Mouse (Mus musculus) testis, adult 2 months (tissue): Measurements from ENCODE around the gene Irx2. TPM values are rescaled to one million over a fixed set of nuclear protein-coding genes. Genes with fewer than 3 reads are reported as not detected.

Experiments used
- H3K27ac ChIP-seq: fragments of 200-500 bp; 2 replicates; pipeline ENCODE4 v1.5.1; 2012; ENCODE audit warnings: low read depth, low read length; ENCODE audit not compliant: control insufficient read depth, insufficient read depth
- H3K27me3 ChIP-seq: fragments of 200-500 bp; 2 replicates; pipeline ENCODE4 v1.6.1; 2012; ENCODE audit warnings: mild to moderate bottlenecking, low read length, moderate library complexity; ENCODE audit not compliant: control insufficient read depth, insufficient read depth
- H3K36me3 ChIP-seq: fragments of 200-500 bp; 2 replicates; pipeline ENCODE4 v1.6.1; 2012; ENCODE audit warnings: mild to moderate bottlenecking, low read length; ENCODE audit not compliant: control insufficient read depth, insufficient read depth
- H3K4me1 ChIP-seq: fragments of 200-500 bp; 2 replicates; pipeline ENCODE4 v1.6.1; 2012; ENCODE audit warnings: low read length; ENCODE audit not compliant: control insufficient read depth, insufficient read depth
- H3K4me3 ChIP-seq: fragments of 200-500 bp; 2 replicates; pipeline ENCODE4 v1.5.1; 2012; ENCODE audit warnings: low read depth, mild to moderate bottlenecking, low read length, moderate library complexity, mixed read lengths; ENCODE audit not compliant: control insufficient read depth
- CTCF ChIP-seq: fragments of 200-500 bp; IDR thresholded peaks from 2 replicates; pipeline ENCODE4 v1.5.1; 2012; ENCODE audit warnings: low read depth, mild to moderate bottlenecking, inconsistent platforms, low read length, moderate library complexity; ENCODE audit not compliant: control insufficient read depth, insufficient read depth, insufficient replicate concordance
- POLR2A ChIP-seq: fragments of 200-500 bp; IDR thresholded peaks from 2 replicates; pipeline ENCODE4 v1.6.1; 2012; ENCODE audit warnings: low read depth, mild to moderate bottlenecking, inconsistent platforms, low read length, moderate library complexity; ENCODE audit not compliant: control insufficient read depth
- polyA plus RNA-seq: library from polyadenylated mRNA; depleted of rRNA; stranded (reverse); fragments of >200 nt; gene quantifications from 2 replicates; pipeline ENCODE4 v1.2.3, GENCODE M21; 2012

The Irx2 gene
- polyA plus RNA-seq, 1 experiment: 2.7 TPM

- no peaks in the 10 kb centered on the region; the same call in 1 of the 2 replicates for H3K27me3 ChIP-seq
- peaks cover 26% of the 10 kb centered on the region for H3K4me1 ChIP-seq
- TF ChIP-seq CTCF (no peak), POLR2A (no peak)
- H3K4me3 ChIP-seq: peak overlapping the region; percentile 57
- no peak overlapping the region for H3K27ac ChIP-seq
- H3K36me3 ChIP-seq: no peaks in the 10 kb centered on the region
These were observed 2.1 kb downstream of the Irx2 start for GRCm38 (mm10) chr13:72630501-72631372.

GRCm38 (mm10) chr13:72631373-72632021 is 2.9 kb downstream of the Irx2 start:
- H3K27ac ChIP-seq: no peak overlapping the region
- H3K4me3 ChIP-seq: peak overlapping the region; percentile 15
- no peaks in the 10 kb centered on the region; the same call in 1 of the 2 replicates for H3K27me3 ChIP-seq
- H3K4me1 ChIP-seq: peaks cover 26% of the 10 kb centered on the region
- no peak for TF ChIP-seq CTCF
- TF ChIP-seq POLR2A: no peak
- no peaks in the 10 kb centered on the region for H3K36me3 ChIP-seq

- Histone ChIP-seq H3K4me3 (no peak overlapping the region), H3K4me1 (peaks cover 23% of the 10 kb centered on the region), H3K27me3 (no peaks in the 10 kb centered on the region; the same call in 1 of the 2 replicates), H3K36me3 (no peaks in the 10 kb centered on the region), H3K27ac (no peak overlapping the region)
- TF ChIP-seq POLR2A (no peak), CTCF (no peak)
These were observed 3.7 kb downstream of the Irx2 start for GRCm38 (mm10) chr13:72632361-72632760.

GRCm38 (mm10) chr13:72633097-72633496 is 4.5 kb downstream of the Irx2 start:
- no peak for TF ChIP-seq POLR2A
- TF ChIP-seq CTCF: no peak
- no peaks in the 10 kb centered on the region; the same call in 1 of the 2 replicates for H3K27me3 ChIP-seq
- H3K4me3 ChIP-seq: no peak overlapping the region
- H3K4me1 ChIP-seq: peaks cover 17% of the 10 kb centered on the region
- H3K27ac ChIP-seq: no peak overlapping the region
- no peaks in the 10 kb centered on the region for H3K36me3 ChIP-seq

GRCm38 (mm10) chr13:72634752-72635315 is 6.2 kb downstream of the Irx2 start:
- no peak overlapping the region for H3K4me3 ChIP-seq
- H3K4me1 ChIP-seq: peaks cover 7% of the 10 kb centered on the region
- TF ChIP-seq CTCF (no peak), POLR2A (no peak)
- no peaks in the 10 kb centered on the region; the same call in 1 of the 2 replicates for H3K27me3 ChIP-seq
- H3K27ac ChIP-seq: no peak overlapping the region
- H3K36me3 ChIP-seq: no peaks in the 10 kb centered on the region

GRCm38 (mm10) chr13:72636331-72636851 is 7.8 kb downstream of the Irx2 start:
- no peaks in the 10 kb centered on the region; the same call in 1 of the 2 replicates for H3K27me3 ChIP-seq
- no peak overlapping the region for H3K27ac ChIP-seq
- no peak overlapping the region for H3K4me3 ChIP-seq
- H3K4me1 ChIP-seq: peaks cover 8% of the 10 kb centered on the region; the same call in 1 of the 2 replicates
- no peaks in the 10 kb centered on the region for H3K36me3 ChIP-seq
- TF ChIP-seq CTCF (no peak), POLR2A (no peak)
